Mouse (Mus musculus) mouse trophoblast stem cell (cell line): ENCODE data around the gene Cradd.

Source experiments
- in situ Hi-C, 2 experiments: fragments of 300-500 bp; cut with MseI, MboI; formaldehyde crosslinking; loops; 2 replicates in 1 of 2; 3 replicates in 1 of 2; pipeline ENCODE4 v1.15.1; 2025

The Cradd gene

GRCm38 (mm10) chr10:95275488-95275887 lies 48.4 kb downstream of the Cradd start:
- in situ Hi-C loops: no loop called here

- in situ Hi-C loops: no loop called here
These were observed 50.7 kb downstream of the Cradd start for GRCm38 (mm10) chr10:95273226-95273625.

GRCm38 (mm10) chr10:95269151-95269550 lies 54.8 kb downstream of the Cradd start:
- in situ Hi-C loops: no loop called here

- in situ Hi-C loops: no loop called here
These were observed 55.6 kb downstream of the Cradd start for GRCm38 (mm10) chr10:95268366-95268765.

GRCm38 (mm10) chr10:95266983-95267382 lies 57.0 kb downstream of the Cradd start:
- in situ Hi-C loops: no loop called here

- in situ Hi-C loops: no loop called here
These were observed 57.7 kb downstream of the Cradd start for GRCm38 (mm10) chr10:95266041-95266762.

- in situ Hi-C loops: no loop called here
These were observed 58.4 kb downstream of the Cradd start for GRCm38 (mm10) chr10:95265576-95265975.

- in situ Hi-C loops: no loop called here
These were observed 59.2 kb downstream of the Cradd start for GRCm38 (mm10) chr10:95264485-95265321.

GRCm38 (mm10) chr10:95262388-95262787 lies 61.5 kb downstream of the Cradd start:
- in situ Hi-C loops: no loop called here

GRCm38 (mm10) chr10:95261279-95261678 lies 62.7 kb downstream of the Cradd start:
- in situ Hi-C loops: no loop called here

GRCm38 (mm10) chr10:95260420-95260819 lies 63.5 kb downstream of the Cradd start:
- in situ Hi-C loops: no loop called here

- in situ Hi-C loops: no loop called here
These were observed 65.3 kb downstream of the Cradd start for GRCm38 (mm10) chr10:95258471-95259155.

- in situ Hi-C loops: no loop called here
These were observed 66.0 kb downstream of the Cradd start for GRCm38 (mm10) chr10:95257979-95258378.

GRCm38 (mm10) chr10:95256095-95256494 lies 67.8 kb downstream of the Cradd start:
- in situ Hi-C loops: no loop called here

GRCm38 (mm10) chr10:95255018-95255680 lies 68.8 kb downstream of the Cradd start:
- in situ Hi-C loops: no loop called here

- in situ Hi-C loops: no loop called here
These were observed 69.4 kb downstream of the Cradd start for GRCm38 (mm10) chr10:95254453-95255001.

GRCm38 (mm10) chr10:95254046-95254445 lies 69.9 kb downstream of the Cradd start:
- in situ Hi-C loops: no loop called here

- in situ Hi-C loops: no loop called here
These were observed 72.3 kb downstream of the Cradd start for GRCm38 (mm10) chr10:95251674-95252073.

- in situ Hi-C loops: no loop called here
These were observed 75.6 kb downstream of the Cradd start for GRCm38 (mm10) chr10:95248362-95248761.

- in situ Hi-C loops: no loop called here
These were observed 77.2 kb downstream of the Cradd start for GRCm38 (mm10) chr10:95246696-95247095.

- in situ Hi-C loops: no loop called here
These were observed 78.3 kb downstream of the Cradd start for GRCm38 (mm10) chr10:95245680-95245982.
